Mouse (Mus musculus) thymus, postnatal 36 days (tissue): ENCODE data around the gene Fank1.
A peak's percentile ranks its signal among the peaks of the same experiment; 100 is the strongest.
"Not testable (repeated sequence)": the region's sequence is repeated elsewhere in the genome, so short reads cannot be mapped to it uniquely, and the experiment has no call there.

Experiments used
- DNase-seq, 2 experiments: peaks; one replicate each; pipeline ENCODE4 v3.0.0; 2022; ENCODE audit warnings: mixed read lengths in 2 of 2

Gene Fank1

GRCm38 (mm10) chr7:133839546-133839945 lies 62.9 kb downstream of the Fank1 start:
- DNase-seq, result no peak

DNA sequence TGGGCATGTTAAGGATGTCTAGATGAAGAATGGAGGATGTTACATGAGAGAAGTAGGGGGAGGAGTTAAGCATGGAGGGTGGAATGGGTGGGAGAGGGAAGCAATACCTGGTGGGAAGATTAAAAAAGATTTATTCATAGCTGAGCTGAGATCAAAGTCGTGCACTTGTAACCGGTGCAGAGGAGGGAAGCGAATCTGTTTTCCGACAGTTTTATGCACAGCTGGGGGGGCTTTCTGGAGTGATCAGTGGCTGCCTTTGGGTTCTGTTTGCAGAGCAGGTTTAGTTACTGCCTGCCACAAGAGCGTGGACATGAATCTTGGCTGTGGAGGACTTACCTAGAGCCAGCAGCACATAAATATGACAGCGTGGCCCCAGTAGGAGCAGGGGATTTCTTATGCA lies 65.4 kb downstream of the Fank1 start:
- DNase-seq, result no peak

DNA sequence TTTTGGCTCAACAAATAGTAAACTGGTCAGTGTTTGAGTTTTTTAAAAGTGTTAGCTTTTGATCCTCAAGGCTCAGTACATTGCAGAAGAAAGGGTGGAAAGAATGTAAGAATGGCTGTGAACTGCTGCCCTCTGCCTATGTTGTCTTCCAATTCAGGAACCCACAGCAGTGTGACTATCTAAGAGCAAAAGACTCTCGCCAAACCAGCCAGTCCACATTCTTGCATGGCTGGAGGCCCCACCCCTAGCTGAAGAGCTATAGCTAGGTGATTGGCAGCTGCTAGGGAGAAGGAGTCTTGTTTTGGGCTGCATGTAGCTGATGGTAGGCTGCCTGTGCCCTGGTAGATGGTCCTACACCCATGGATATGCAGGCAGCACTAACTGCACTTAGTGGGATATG lies 70.5 kb downstream of the Fank1 start:
- DNase-seq, result no peak

DNA sequence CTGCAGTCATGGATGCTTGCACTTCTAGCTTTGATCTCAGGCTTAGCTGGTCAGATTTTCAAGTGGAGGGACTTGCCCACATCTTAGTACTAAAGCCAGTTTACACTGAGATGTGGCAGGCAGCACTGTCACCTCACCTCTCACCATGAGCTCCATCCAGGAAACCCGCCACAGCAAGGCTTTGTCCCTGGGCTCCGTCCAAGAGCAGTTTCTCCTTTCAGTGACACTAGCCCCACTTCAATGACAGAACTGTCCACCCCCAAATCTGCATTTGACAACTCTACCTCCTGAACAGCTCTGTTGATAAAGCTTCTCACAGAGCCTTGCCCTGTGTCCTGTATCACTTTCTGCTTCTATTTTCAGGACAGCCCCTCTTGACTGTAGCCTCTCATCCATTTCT lies 71.5 kb downstream of the Fank1 start:
- DNase-seq, result no peak

DNA sequence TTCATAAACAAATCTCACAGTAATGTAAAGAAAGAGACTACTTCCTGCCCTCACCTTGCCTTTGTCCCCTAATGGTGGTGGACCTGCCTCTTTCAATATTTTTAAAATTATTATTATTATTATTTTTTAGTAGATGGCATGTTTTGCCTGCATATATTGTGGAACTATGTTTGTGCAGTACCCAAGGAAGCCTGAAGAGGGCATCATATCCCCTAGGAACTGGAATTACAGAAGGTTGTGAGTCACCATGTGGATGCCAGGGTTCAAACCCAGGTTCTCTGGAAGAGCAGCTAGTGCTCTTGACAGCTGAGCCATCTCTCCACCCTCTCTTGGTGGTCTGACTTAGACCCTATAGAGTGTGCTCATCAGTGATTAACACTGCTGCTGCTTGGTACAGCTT lies 74.1 kb downstream of the Fank1 start:
- DNase-seq, result no peak

DNA sequence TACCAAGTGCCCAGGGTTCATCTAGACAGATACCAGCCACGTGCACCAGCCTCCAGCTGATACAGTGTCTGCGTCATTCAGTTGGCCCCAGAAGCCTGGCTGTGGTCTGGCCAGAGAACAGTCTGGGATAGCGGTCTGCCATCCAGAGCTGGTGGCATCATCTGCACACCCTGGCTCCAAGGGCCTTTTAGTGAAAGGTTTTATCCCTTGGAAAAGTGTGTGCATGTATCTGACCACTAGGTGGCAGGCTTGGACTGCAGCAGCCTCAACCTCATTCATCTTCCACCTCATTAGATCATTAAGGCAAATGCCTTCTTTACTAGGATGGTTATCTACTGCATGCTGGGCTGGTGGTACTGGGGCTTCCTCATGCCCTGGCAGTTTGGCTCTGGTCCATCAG lies 79.6 kb downstream of the Fank1 start:
- DNase-seq, result peak; percentile 13 to 18

DNA sequence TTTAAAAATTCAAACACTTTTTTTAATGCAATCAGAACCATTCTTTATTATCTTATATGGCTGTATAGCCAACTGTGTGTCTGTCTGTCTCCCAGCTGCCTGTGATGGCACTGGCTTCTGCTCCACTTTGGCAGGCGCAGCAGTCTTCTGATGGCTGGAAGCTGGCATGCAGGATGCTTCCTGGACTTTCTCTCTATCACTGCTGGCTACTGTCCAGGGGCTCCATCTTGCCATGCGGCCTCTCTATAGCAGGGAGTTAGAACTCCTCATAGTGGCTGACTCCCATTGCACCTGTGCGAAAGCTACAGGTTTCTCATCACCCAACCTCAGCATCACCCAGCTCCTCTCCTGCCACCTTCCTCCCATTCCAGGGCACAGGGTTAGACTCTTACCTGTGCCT lies 81.8 kb downstream of the Fank1 start:
- no peak for DNase-seq

DNA sequence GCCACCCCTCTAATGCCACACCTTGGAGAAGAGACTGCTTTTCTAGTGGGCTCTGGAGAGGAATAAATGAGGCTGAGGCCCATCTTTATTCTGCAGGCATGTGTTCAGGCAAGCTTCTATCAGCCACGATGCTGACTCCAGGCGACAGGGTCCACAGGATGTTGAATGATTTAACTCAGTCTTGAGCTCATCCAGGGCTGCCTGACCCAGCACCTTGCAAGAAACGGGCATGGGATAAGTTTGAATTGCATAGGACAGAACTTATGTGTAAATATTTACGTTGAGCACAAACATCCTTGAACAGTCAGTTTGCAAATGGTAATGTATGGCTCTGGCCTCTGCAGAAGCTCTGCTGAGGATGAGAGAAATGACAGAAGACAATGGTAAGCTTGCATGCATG lies 82.9 kb downstream of the Fank1 start:
- DNase-seq, result no peak

GRCm38 (mm10) chr7:133862233-133862632 lies 85.6 kb downstream of the Fank1 start:
- no peak for DNase-seq

GRCm38 (mm10) chr7:133862723-133863122 lies 86.1 kb downstream of the Fank1 start:
- DNase-seq, result no peak

GRCm38 (mm10) chr7:133863151-133863550 lies 86.5 kb downstream of the Fank1 start:
- no peak for DNase-seq

DNA sequence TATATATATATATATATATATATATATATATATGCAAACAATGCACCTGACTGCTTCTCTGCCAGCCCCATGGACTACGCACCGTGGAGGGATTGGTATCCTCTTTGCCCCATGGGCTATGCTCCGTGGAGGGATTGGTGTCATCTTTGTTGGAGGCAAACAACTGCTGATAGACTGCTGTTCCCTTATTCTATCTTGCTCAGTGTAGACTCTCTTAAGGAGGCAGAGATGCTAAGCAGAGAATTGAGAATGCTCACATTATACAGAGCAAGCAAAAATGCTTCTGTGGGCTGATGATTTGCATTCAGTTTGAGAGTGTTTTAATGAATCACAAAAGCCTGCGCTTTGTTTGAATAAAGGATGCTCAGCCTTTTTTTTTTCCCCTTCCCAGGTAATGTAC lies 87.0 kb downstream of the Fank1 start:
- no peak for DNase-seq

- no peak for DNase-seq
These were observed 93.6 kb downstream of the Fank1 start for GRCm38 (mm10) chr7:133870265-133870664.

- no peak for DNase-seq
These were observed 96.0 kb downstream of the Fank1 start for GRCm38 (mm10) chr7:133872701-133873100.

DNA sequence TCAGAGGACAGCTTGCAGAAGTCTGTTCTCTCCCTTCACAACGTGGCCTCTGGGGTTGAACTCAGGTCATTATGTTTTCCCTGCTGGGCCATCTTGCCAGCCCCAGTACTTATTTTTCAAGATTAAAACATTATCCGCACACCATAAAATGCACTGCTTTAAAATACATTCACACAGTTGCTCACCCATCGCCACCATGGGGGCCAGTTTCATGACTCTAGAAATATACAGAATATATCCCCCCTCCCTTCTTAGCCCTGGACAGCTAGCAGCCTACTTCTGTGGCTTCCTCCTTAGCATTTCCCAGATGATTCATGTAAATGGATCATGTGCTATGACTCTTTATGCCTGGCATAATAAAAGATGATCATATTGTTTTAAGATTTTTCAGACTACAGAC lies 99.5 kb downstream of the Fank1 start:
- no peak for DNase-seq

DNA sequence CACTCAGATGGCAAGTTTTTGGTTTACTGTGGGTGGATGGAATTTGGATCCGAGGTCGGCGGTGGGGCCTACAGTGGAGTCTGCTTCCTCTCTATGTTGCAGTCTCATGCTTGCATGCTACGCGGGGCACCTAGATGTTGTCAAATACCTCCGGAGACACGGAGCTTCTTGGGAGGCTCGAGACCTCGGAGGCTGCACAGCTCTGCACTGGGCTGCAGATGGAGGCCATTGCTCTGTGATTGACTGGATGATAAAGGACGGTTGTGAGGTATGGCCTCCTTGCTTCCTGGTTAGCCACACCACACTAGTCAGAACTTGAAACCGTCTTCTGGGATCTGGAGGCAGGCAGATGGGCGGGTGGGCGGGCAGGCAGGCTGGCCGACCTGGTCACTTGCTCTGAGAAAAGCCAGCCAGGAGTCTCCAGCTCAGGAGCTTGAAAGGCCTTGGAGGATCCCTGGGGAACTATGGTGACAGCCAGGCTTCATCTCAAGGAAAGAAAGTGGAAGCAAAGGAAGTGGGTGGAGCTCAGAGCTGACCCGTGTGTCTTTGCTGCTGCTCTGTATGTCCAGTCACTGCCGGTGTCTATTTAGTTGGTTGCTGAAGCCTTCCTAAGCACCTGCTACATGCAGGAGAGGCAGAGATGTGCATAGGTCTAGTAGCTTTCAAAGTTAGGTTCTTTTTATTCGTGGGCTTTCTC lies 100.1 kb downstream of the Fank1 start:
- DNase-seq, result no peak

GRCm38 (mm10) chr7:133879761-133880160 lies 103.1 kb downstream of the Fank1 start:
- DNase-seq, result no peak

DNA sequence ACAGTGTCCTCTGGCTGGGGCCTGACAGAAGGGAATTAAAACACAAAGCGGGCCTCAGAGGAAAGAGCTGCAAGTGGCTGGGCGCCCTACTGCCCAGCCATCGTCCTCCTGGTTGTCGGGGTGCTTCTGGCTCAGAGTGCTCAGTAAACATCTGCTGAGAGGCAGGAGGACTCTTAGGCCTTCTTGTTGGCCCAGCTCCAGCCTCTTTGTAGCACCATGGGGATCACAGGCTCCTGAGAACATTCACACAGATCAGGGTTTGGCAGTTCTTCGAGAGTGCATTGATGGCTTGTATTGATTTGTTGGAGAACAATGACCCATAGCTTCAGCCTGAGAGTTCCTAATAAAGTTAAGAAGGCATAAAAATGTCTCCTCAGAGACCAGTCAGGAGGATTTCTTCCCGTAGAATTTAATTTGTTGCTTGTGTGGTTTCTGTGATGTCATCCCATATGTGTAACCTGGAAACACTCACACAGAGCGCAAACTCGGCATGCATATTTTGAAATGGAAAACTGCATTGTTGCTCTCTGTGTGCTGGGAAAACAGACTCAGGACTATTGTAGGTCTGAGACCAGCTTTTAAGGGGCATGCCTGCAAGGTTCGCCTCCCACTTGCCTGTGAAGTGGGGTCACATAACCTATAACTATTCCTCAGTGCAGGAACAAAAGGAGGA lies 108.2 kb downstream of the Fank1 start:
- not testable (repeated sequence) for DNase-seq

- no peak for DNase-seq
These were observed 112.6 kb downstream of the Fank1 start for GRCm38 (mm10) chr7:133888926-133889920.

- DNase-seq, result no peak
These were observed 113.3 kb downstream of the Fank1 start for GRCm38 (mm10) chr7:133889986-133890385.

DNA sequence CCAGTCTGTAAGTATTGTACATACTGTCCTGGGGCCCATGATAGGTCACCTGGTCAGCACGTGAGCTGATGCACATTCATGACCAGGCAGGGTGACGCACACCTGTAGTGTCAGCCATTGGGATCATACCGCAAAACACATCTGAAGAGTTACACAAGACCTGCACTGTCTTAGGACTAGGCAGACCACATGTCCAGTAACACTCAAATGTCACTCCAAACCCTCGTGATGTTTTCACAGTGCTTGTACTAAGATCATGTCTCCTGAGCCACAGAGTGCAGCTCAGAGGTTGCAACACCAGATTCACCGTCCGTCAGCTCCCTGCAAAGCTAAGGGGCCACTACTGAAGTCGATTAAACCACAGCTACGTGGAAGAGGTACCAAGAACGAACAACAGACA lies 114.6 kb downstream of the Fank1 start:
- DNase-seq, result no peak

DNA sequence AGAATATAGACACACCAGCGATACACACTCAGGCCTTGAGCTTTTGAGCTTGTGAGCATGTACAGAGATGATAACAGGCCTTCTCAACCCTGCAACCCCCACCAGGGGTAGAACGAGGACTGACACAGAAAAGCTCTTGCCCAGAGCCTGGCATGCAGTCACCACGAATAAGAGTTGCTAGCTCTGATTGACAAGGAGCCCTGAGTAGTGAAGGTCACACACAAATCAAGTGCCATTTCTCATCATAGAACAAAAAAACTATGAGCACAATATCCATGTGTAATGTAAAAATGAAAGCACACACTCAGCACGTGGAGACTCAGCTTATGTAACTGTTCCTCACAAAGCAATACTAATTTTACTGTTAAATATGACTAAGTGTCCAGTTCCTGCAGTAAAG lies 115.1 kb downstream of the Fank1 start:
- DNase-seq, result no peak

DNA sequence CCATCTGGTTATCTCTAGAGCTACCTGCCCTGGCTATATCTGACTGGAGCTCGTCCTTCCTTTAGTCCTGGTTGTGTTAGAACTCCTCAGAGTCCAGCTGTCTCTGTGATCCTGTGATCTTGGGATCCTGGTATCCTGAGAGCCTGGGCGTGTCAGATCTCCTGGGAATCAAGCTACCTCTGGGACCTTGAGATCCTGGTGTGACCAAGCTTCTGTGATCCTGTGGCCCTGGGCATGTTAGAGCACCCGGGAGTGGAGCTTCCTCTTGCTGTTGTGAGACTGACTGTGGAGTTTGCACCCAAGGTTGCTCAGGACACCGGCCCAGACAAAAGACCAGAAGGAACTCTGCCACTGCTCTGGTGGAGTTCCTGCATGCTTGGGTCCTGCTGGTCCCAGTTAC lies 122.7 kb downstream of the Fank1 start:
- no peak for DNase-seq

- DNase-seq, result no peak
These were observed 132.3 kb downstream of the Fank1 start for GRCm38 (mm10) chr7:133908966-133909365.
